Mouse (Mus musculus) midbrain, embryonic 13.5 days (tissue): ENCODE data around the gene Abcb8. TPM values are rescaled to one million over a fixed set of nuclear protein-coding genes. Genes with fewer than 3 reads are reported as not detected.

Experiments
- ATAC-seq: fragments of 200-750 bp; cut with Nextera tagmentation; 2 replicates; pipeline ENCODE4 v1.8.0; 2017; ENCODE audit warnings: mild to moderate bottlenecking, moderate TSS enrichment, moderate library complexity
- H3K27ac ChIP-seq: fragments of 300-500 bp; sonication (generic); 2 replicates; pipeline ENCODE4 v1.5.1; 2015; ENCODE audit warnings: inconsistent platforms, mild to moderate bottlenecking, moderate library complexity
- H3K27me3 ChIP-seq: fragments of 300-500 bp; sonication (generic); 2 replicates; pipeline ENCODE4 v1.6.1; 2015; ENCODE audit warnings: mild to moderate bottlenecking, inconsistent platforms
- H3K36me3 ChIP-seq: fragments of 300-500 bp; sonication (generic); 2 replicates; pipeline ENCODE4 v1.6.1; 2015; ENCODE audit warnings: mild to moderate bottlenecking, inconsistent platforms
- H3K4me1 ChIP-seq: fragments of 300-500 bp; sonication (generic); replicated peaks from 2 replicates; pipeline ENCODE4 v1.6.1; 2015; ENCODE audit warnings: inconsistent platforms
- H3K4me2 ChIP-seq: fragments of 300-500 bp; sonication (generic); replicated peaks from 2 replicates; pipeline ENCODE4 v1.6.1; 2015; ENCODE audit warnings: moderate library complexity, mild to moderate bottlenecking, inconsistent platforms
- H3K4me3 ChIP-seq: fragments of 300-500 bp; sonication (generic); replicated peaks from 2 replicates; pipeline ENCODE4 v1.5.1; 2015; ENCODE audit warnings: mild to moderate bottlenecking, inconsistent platforms
- H3K9ac ChIP-seq: fragments of 300-500 bp; sonication (generic); replicated peaks from 2 replicates; pipeline ENCODE4 v1.6.1; 2015; ENCODE audit warnings: mild to moderate bottlenecking, inconsistent platforms
- H3K9me3 ChIP-seq: fragments of 300-500 bp; sonication (generic); 2 replicates; pipeline ENCODE4 v1.6.1; 2016; ENCODE audit warnings: mild to moderate bottlenecking, inconsistent platforms
- WGBS: fragments of 180-500 bp; shearing (Covaris S2); methylation state at CpG from one replicate; pipeline ENCODE4 v1.1.7; 2015; 5-methylcytosine and 5-hydroxymethylcytosine counted together
- polyA plus RNA-seq: library from polyadenylated mRNA; unstranded; fragments of >200 nt; fragmentation: Nextera tagmentation; extraction: Ambion mirVana; gene quantifications from 2 replicates; pipeline ENCODE4 v1.2.1, GENCODE M21; 2015

The Abcb8 gene
- polyA plus RNA-seq, result 50.2 and 51.5 TPM in 2 replicates

DNA sequence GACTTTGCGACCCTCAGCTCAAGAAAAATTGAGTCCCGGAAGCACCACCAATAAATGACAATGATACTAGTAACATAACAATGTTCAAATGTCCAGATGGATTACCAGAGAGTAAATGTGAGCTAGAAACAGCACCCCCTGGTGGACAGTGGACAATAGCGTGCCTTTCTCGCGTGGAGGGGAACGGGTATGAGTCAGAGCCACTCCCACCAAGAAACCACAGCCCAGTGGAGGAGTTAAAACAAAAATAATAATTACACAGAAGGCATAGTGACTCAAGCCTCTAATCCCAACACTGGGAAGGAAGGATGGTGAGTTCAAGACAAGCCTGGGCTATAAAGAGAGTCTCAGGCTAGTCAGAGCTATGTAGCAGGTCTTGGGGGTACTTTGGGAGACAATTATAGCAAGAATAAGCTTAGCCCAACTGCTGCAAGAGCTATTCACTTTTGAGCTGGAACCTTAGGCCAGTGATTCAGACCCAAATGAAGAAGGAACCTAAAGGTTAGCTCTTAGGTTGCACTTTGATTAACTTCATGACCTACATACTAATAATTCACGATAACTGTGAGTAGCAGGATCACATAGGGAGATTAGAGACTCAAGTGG lies at the start of gene Abcb8:
Gene Abcb8, plus strand, starts transcription at position 272 of the 606 bp plus-strand sequence.
- H3K9ac ChIP-seq, result peak within 1 kb of the TSS; percentile 60
- 18% methylated on average over 7 of the region's 7 CpGs for WGBS
- peak within 1 kb of the TSS; percentile 60 for H3K4me2 ChIP-seq
- H3K4me1 ChIP-seq, result peaks cover 12% of the 10 kb centered on the region
- H3K9me3 ChIP-seq, result no peaks in the 10 kb centered on the region
- H3K36me3 ChIP-seq, result no peaks in the 10 kb centered on the region
- H3K27me3 ChIP-seq, result peaks cover 23% of the 10 kb centered on the region
- H3K27ac ChIP-seq, result peak within 1 kb of the TSS; percentile 88
- ATAC-seq, result no peak
- H3K4me3 ChIP-seq, result peak within 1 kb of the TSS; percentile 60

DNA sequence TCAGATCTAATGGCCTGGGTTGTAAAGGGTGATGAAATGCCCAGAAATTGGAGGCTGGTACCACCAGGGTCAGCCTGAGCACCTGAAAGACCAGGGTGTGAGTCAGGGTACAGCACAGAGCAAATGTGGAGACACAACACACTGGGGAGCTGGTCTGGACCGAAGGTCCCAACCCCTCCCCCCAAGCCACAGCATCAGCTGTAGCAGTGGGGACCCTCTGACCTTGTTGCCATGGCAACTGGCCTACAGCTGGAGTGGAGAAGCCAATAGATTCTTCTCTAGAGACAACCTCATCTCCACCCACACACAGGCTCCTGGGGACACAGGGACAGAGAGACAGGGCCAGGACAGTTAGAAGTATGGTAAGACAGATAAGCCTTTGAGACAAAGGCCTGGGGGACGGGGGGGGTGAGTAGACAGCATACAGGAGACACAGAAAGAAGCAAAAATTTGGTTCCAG lies 49.5 kb upstream of the Abcb8 start:
- H3K27ac ChIP-seq, result peak overlapping the region; percentile 99
- peaks cover 77% of the 10 kb centered on the region for H3K4me1 ChIP-seq
- H3K27me3 ChIP-seq, result peaks cover 6% of the 10 kb centered on the region; the same call in 1 of the 2 replicates
- WGBS, result 5% methylated on average over 2 of the region's 2 CpGs
- peak overlapping the region; percentile 69 for H3K9ac ChIP-seq
- peak overlapping the region; percentile 44 for H3K4me2 ChIP-seq
- H3K36me3 ChIP-seq, result peaks cover 17% of the 10 kb centered on the region; the same call in 1 of the 2 replicates
- H3K9me3 ChIP-seq, result no peaks in the 10 kb centered on the region
- no peak overlapping the region; the same call in 1 of the 2 replicates for H3K4me3 ChIP-seq
- ATAC-seq, result peak; percentile 74

DNA sequence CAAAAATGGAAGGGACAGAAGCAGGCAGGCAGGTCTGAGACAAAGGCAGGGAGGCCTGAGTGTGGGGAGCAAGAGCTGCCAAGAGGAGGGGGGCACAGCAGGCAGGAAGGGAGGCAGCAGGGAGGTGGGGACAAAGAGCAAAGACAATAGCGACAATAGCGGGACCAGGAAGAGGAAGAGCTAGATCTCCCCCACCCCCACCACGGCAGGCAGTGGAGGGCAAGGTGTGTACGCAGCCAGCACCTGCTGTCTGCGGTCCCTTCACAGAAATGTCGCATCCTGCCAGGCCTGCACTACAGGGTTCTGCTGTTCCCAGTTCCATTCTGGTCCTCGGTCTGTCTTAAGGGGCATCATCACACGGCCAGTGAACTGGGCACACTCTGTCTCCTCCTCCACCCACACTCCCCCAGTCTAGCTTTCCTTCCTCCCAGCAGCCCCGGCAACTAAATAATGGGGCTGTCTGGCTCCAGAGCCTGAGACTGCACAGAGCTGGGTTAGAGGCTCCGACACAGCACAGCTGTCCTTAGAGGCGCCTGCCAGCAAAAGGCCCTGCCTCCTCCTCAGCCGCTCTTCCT lies 48.9 kb upstream of the Abcb8 start:
- peak; percentile 62 for ATAC-seq
- H3K9me3 ChIP-seq, result no peaks in the 10 kb centered on the region
- peak overlapping the region; percentile 99 for H3K27ac ChIP-seq
- WGBS, result 2% methylated on average over 12 of the region's 12 CpGs
- peaks cover 12% of the 10 kb centered on the region for H3K27me3 ChIP-seq
- peak overlapping the region; percentile 44 for H3K4me2 ChIP-seq
- H3K36me3 ChIP-seq, result peaks cover 13% of the 10 kb centered on the region; the same call in 1 of the 2 replicates
- H3K4me3 ChIP-seq, result peak overlapping the region; percentile 11; the same call in 1 of the 2 replicates
- H3K4me1 ChIP-seq, result peaks cover 77% of the 10 kb centered on the region
- peak overlapping the region; percentile 69 for H3K9ac ChIP-seq

DNA sequence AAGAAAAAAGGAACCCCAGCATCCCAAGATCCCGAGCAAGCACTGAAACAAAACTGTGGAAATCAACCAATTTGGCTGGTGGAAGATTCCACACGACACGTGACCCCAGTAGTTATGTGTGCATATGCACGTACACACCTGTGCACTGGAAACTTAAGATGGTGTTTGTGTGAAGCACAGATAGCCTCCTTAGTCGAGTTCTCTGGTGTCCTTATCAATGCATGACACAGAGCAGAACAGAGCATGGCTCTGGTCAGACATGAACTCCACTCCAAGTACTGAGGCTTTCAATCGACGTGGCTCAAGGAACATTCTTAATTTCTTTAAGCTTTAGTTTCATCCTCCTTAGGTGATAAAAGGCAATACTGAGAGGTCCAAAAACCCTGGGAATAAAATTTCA lies 47.1 kb upstream of the Abcb8 start:
- WGBS, result 89% methylated on average over 7 of the region's 7 CpGs
- ATAC-seq, result no peak
- peaks cover 85% of the 10 kb centered on the region for H3K4me1 ChIP-seq

DNA sequence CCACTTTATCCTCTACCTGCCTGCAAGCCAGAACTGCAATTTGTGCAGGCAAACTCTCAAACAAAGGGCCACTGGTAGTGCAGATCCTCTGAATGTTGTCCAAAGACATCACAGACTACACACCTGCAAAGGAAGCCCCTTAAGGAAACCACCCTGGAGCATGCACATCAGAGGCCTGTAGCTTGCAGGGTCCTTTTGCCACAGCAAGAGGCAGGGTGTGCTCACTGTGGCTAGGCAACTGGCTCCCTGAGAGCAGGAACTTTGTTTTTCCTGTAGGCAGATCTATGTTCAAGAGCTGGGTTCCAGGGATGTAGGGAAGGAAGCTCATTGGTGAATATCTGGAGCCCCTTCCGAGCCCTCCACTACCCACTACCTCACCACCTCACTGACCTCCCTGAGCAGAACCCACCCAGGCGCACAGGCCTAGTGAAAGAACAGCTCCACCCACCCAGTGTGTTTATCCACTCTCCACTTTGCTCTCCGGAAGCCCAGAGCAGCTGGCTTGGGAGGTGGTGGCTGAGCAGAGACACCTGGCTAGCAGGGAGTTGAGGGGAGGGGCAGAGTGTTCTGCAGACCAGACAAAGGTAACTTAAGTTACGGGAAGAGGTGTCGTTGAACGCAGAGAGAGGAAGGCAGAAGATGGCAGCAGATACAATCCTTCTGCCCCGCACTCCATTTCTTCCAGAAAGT lies 46.1 kb upstream of the Abcb8 start:
- Histone ChIP-seq H3K4me1 (peaks cover 81% of the 10 kb centered on the region), H3K36me3 (0 out of 2 replicates have a peak, but pooled peaks cover 12% of the 10 kb centered on the region), H3K27me3 (peaks cover 21% of the 10 kb centered on the region), H3K9me3 (no peaks in the 10 kb centered on the region), H3K27ac (0 out of 2 replicates have a peak overlapping the region, but pooled peaks have one; percentile 65), H3K9ac (peak overlapping the region; percentile 76; the same call in 1 of the 2 replicates), H3K4me3 (peak overlapping the region; percentile 53), H3K4me2 (peak overlapping the region; percentile 99)
- no peak for ATAC-seq
- 58% methylated on average over 7 of the region's 7 CpGs for WGBS

More for the DNA sequence above, 47.1 kb upstream of the Abcb8 start:
- Histone ChIP-seq H3K36me3 (0 out of 2 replicates have a peak, but pooled peaks cover 12% of the 10 kb centered on the region), H3K27ac (no peak overlapping the region), H3K9ac (no peak overlapping the region), H3K27me3 (peaks cover 21% of the 10 kb centered on the region), H3K9me3 (no peaks in the 10 kb centered on the region), H3K4me3 (no peak overlapping the region), H3K4me2 (no peak overlapping the region)

DNA sequence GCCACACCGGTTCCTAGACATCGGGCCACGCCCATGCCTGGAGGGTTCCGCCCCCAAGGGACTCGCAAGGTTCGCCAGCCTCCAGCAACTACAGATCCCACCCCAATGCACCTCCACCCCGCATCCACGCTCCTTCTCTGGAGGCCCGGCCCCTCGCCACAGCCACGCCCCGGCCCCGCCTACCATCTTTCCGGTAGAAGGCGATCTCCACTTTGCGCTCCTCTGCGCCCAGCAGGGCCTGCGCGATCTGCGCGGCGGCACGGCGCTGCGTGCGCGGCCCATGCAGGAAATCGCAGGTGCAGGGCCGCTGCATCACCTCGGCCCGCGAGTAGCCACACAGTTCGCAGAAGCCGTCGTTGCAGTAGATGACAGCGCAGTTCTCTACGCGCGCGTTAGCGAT lies 45.3 kb upstream of the Abcb8 start:
- Histone ChIP-seq H3K4me2 (peak overlapping the region; percentile 99), H3K9me3 (no peaks in the 10 kb centered on the region), H3K4me1 (peaks cover 81% of the 10 kb centered on the region), H3K36me3 (0 out of 2 replicates have a peak, but pooled peaks cover 12% of the 10 kb centered on the region), H3K27me3 (peaks cover 21% of the 10 kb centered on the region), H3K4me3 (peak overlapping the region; percentile 53), H3K9ac (peak overlapping the region; percentile 76), H3K27ac (peak overlapping the region; percentile 65)
- WGBS, result under 1% methylated on average over 41 of the region's 41 CpGs
- peak; percentile 2 for ATAC-seq

DNA sequence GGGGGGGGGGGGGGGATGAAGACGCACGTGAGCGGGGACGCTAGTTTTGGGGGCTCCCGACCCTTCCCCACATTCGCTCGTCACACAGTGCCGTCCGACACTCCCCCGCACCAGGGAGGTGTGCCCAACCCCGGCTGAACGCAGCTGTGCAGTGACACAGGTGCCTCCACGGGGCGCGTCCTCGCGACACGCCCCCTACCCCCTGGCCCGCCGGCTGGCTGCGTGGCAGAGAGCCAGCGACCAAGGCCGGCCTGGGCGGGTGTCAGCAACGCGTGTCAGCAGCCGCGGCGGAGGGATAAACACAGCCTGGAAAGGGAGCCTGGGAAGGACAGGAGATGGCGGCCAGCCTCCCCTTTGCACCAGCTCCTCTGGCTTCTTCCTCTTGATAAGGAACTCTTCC lies 44.9 kb upstream of the Abcb8 start:
- Histone ChIP-seq H3K4me2 (peak overlapping the region; percentile 99), H3K4me3 (peak overlapping the region; percentile 53), H3K9ac (peak overlapping the region; percentile 76), H3K4me1 (peaks cover 81% of the 10 kb centered on the region), H3K36me3 (0 out of 2 replicates have a peak, but pooled peaks cover 12% of the 10 kb centered on the region), H3K9me3 (no peaks in the 10 kb centered on the region), H3K27ac (peak overlapping the region; percentile 65), H3K27me3 (peaks cover 21% of the 10 kb centered on the region)
- ATAC-seq, result no peak
- under 1% methylated on average over 30 of the region's 30 CpGs for WGBS

DNA sequence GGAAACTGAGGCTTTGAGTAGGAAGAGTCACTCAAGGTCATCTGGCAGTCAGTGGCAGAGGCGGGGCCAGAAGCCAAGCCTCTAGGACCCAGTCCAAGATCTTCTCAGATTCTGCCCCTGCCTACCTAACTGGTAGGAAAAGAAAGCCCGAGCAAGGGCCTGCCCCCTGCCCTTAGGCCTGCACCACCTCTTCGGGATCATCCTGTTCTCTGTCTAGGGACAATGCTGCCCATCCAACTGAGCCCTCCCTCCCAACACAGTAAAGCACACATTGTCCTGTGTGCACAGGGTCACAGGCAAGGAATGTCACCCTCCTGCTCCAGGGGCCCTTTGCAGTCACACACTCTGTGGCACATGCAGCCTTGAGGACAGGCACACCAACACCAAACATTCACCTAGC lies 43.4 kb upstream of the Abcb8 start:
- H3K27ac ChIP-seq, result no peak overlapping the region
- WGBS, result 51% methylated on average over 3 of the region's 3 CpGs
- peaks cover 21% of the 10 kb centered on the region for H3K27me3 ChIP-seq
- H3K9me3 ChIP-seq, result no peaks in the 10 kb centered on the region
- H3K4me3 ChIP-seq, result peak overlapping the region; percentile 81
- H3K36me3 ChIP-seq, result 0 out of 2 replicates have a peak, but pooled peaks cover 12% of the 10 kb centered on the region
- ATAC-seq, result no peak
- H3K4me2 ChIP-seq, result peak overlapping the region; percentile 99
- peak overlapping the region; percentile 96 for H3K9ac ChIP-seq
- peaks cover 72% of the 10 kb centered on the region for H3K4me1 ChIP-seq

DNA sequence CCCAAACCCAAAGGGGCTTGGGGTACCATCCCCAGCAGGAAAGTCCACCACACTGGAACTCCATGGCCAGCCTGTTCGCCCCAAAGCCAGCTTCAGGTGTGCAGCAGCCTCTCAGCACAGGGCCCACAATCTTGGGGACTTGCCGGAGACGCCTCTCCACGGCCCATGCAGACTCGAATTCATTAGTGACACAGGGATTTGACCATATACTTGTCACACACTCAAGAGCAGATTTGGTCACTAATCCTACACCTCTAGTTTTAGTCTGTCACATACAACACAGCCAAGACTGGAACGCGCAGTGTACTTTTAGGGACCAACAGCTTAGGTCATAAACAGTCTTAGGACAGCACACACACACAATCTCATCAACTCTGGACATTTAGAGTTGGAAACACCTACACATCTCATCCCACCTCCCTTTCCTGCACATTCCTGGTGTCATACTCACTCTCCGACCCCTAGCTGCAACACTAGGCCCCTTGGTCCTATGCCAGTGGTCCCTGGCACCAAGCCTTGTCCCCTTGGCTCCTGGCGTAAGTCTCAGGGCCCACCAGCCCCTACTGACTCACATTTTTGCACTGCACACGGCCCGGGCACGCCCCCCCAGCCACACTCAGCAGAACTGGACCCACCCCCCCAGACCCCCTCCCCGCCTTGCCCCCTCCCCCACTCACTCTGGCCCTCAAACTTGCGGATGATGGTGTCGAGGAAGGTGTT lies 42.8 kb upstream of the Abcb8 start:
- peak overlapping the region; percentile 98 for H3K27ac ChIP-seq
- 25% methylated on average over 15 of the region's 15 CpGs for WGBS
- H3K9me3 ChIP-seq, result no peaks in the 10 kb centered on the region
- ATAC-seq, result no peak
- peaks cover 21% of the 10 kb centered on the region for H3K27me3 ChIP-seq
- H3K4me2 ChIP-seq, result peak overlapping the region; percentile 99
- peaks cover 66% of the 10 kb centered on the region for H3K4me1 ChIP-seq
- 0 out of 2 replicates have a peak, but pooled peaks cover 9% of the 10 kb centered on the region for H3K36me3 ChIP-seq
- H3K4me3 ChIP-seq, result peak overlapping the region; percentile 81
- peak overlapping the region; percentile 96 for H3K9ac ChIP-seq

DNA sequence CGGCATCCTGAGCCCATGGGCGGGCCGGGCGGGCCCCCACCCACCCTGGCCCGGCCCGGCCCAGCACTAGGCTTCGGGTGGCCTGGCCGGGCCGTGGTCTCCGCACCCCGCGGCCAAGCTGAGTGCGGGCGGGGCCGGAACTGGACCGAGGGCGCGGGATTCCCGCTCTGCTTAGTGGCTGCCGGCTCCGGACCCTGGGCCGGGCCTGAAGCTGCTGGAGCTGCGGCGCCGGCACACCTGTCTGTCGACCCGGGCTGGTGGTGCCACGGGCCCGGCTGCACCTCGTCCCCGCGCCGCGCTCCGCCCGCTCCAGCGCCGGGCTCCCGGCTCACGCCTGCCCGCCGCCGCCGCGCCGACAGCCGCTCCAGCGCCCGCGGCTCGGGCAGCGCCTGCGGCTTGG lies 42.2 kb upstream of the Abcb8 start, which contains the start of gene Kcnh2:
Gene Kcnh2, minus strand, starts transcription at position 327 of the 400 bp plus-strand sequence.
- H3K4me1 ChIP-seq, result peaks cover 65% of the 10 kb centered on the region
- H3K9me3 ChIP-seq, result no peaks in the 10 kb centered on the region
- H3K27me3 ChIP-seq, result peaks cover 21% of the 10 kb centered on the region
- H3K4me3 ChIP-seq, result peak within 1 kb of the TSS; percentile 81
- peak; percentile 71 for ATAC-seq
- peak within 1 kb of the TSS; percentile 96 for H3K9ac ChIP-seq
- H3K27ac ChIP-seq, result peak within 1 kb of the TSS; percentile 98
- WGBS, result 1% methylated on average over 34 of the region's 53 CpGs
- peak within 1 kb of the TSS; percentile 99 for H3K4me2 ChIP-seq
- H3K36me3 ChIP-seq, result 0 out of 2 replicates have a peak, but pooled peaks cover 5% of the 10 kb centered on the region

DNA sequence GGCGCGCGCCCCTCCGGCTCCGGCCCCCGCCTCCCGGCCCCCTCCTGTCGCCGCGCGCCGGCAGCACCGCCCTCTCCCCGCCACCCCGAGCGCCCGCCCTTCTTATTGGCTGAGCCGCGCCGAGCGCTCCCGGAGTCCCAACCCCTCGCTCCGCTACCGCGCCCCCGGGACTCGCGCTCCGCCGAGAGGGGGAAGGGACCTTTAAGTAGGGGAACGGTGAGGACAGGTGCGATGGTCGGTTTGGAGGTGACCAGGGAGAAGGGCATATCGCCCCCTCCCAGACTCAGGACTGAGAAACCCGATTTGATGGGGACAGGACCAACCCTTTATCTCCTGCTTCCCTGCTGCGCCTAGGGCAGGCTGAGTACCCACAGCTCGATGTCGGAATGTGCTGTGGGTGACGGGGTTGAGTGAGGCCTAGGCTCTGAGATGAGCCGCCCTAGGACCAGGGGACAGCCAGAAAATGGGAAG lies 41.7 kb upstream of the Abcb8 start:
- Histone ChIP-seq H3K27me3 (peaks cover 21% of the 10 kb centered on the region), H3K36me3 (0 out of 2 replicates have a peak, but pooled peaks cover 3% of the 10 kb centered on the region), H3K4me2 (peak overlapping the region; percentile 99), H3K27ac (peak overlapping the region; percentile 98), H3K9me3 (no peaks in the 10 kb centered on the region), H3K9ac (peak overlapping the region; percentile 96), H3K4me1 (peaks cover 65% of the 10 kb centered on the region), H3K4me3 (peak overlapping the region; percentile 81)
- WGBS, result 2% methylated on average over 25 of the region's 41 CpGs
- ATAC-seq, result peak; percentile 82
